Mouse (Mus musculus) 3T3-L1 (cell line): ENCODE measurements at regions not wholly inside any gene's neighbourhood (a gene's known extent, or its start where the extent isn't known, plus 50 kb on each side); places are given as distances from the start of the nearest gene placed in this dataset.

ENCODE experiments used
- DNase-seq: peaks from one replicate; pipeline ENCODE4 v3.0.0-alpha.2; 2015; ENCODE audit warnings: low read depth, low spot score

- DNase-seq: no peak
Measured at GRCm38 (mm10) chr4:140320120-140320921, 73.7 kb upstream of the Igsf21 start.

- no peak for DNase-seq
Measured at GRCm38 (mm10) chr4:140312635-140313034, 66.1 kb upstream of the Igsf21 start.

GRCm38 (mm10) chr4:140307481-140307880 is 60.9 kb upstream of the Igsf21 start:
- no peak for DNase-seq

- DNase-seq: no peak
Measured at GRCm38 (mm10) chr4:140304960-140305359, 58.4 kb upstream of the Igsf21 start.

GRCm38 (mm10) chr4:140301661-140302060 is 55.1 kb upstream of the Igsf21 start:
- no peak for DNase-seq

- no peak for DNase-seq
Measured at GRCm38 (mm10) chr4:140297912-140298620, 51.5 kb upstream of the Igsf21 start.
